Mouse (Mus musculus) CH12.LX (cell line): ENCODE measurements around the gene Wnt5b. TPM values are rescaled to one million over a fixed set of nuclear protein-coding genes. Genes with fewer than 3 reads are reported as not detected.
A peak's percentile ranks its signal among the peaks of the same experiment; 100 is the strongest.

Experiments used
- DNase-seq: peaks from one replicate; pipeline ENCODE4 v3.0.0-alpha.2; 2013; ENCODE audit errors: extremely low read depth
- H3K27ac ChIP-seq: 2 replicates; pipeline ENCODE4 v1.5.1; 2012; ENCODE audit warnings: low read depth, mild to moderate bottlenecking, control low read depth, moderate library complexity; ENCODE audit not compliant: insufficient read depth
- H3K27me3 ChIP-seq: replicated peaks from 2 replicates; pipeline ENCODE3; 2012; ENCODE audit warnings: inconsistent platforms
- H3K36me3 ChIP-seq, 2 experiments: replicated peaks in 1 of 2; 2 replicates each; pipeline versions ENCODE3 to v1.6.1; 2012; ENCODE audit warnings: inconsistent platforms in 1 of 2, low read length in 1 of 2, mild to moderate bottlenecking in 1 of 2, mixed read lengths in 1 of 2, moderate library complexity in 1 of 2; ENCODE audit not compliant: control insufficient read depth in 1 of 2, insufficient read depth in 1 of 2
- H3K4me1 ChIP-seq, 2 experiments: 2 replicates each; pipeline ENCODE4 v1.6.1; 2012; ENCODE audit warnings: inconsistent platforms in 1 of 2, moderate library complexity in 1 of 2; ENCODE audit not compliant: insufficient read depth in 2 of 2, control insufficient read depth in 1 of 2
- H3K4me2 ChIP-seq: 2 replicates; pipeline ENCODE4 v1.6.1; 2012; ENCODE audit warnings: low read depth, mild to moderate bottlenecking, control low read depth; ENCODE audit not compliant: poor library complexity, insufficient read depth, severe bottlenecking
- H3K4me3 ChIP-seq, 3 experiments: fragments of 150-350 bp in 1 of 3; sonication (generic) in 1 of 3; replicated peaks in 1 of 3; 2 replicates each; pipeline versions ENCODE3 to v1.5.1; 2011 to 2012; ENCODE audit warnings: low read depth in 2 of 3, low read length in 2 of 3, mild to moderate bottlenecking in 2 of 3, moderate library complexity in 2 of 3, control low read depth in 1 of 3, improper control_type of control experiment in 1 of 3, inconsistent platforms in 1 of 3, mixed read lengths in 1 of 3; ENCODE audit not compliant: poor library complexity in 1 of 3
- H3K79me2 ChIP-seq: replicated peaks from 2 replicates; pipeline ENCODE4 v1.6.1; 2012; ENCODE audit warnings: mild to moderate bottlenecking, moderate library complexity; ENCODE audit not compliant: control insufficient read depth, poor library complexity, insufficient read depth, severe bottlenecking; ENCODE audit errors: extremely low read depth
- H3K9ac ChIP-seq: 2 replicates; pipeline ENCODE4 v1.6.1; 2012; ENCODE audit warnings: low read depth, mild to moderate bottlenecking, control low read depth, moderate library complexity; ENCODE audit not compliant: insufficient read depth
- H3K9me3 ChIP-seq: replicated peaks from 2 replicates; pipeline ENCODE3; 2012; ENCODE audit warnings: low read length, inconsistent platforms, mixed read lengths
- BHLHE40 ChIP-seq: IDR thresholded peaks from 2 replicates; pipeline ENCODE4 v1.6.1; 2011; ENCODE audit warnings: mild to moderate bottlenecking, low read depth, low read length, improper control_type of control experiment
- CHD2 ChIP-seq: IDR thresholded peaks from 2 replicates; pipeline ENCODE4 v1.6.1; 2011; ENCODE audit warnings: low read length, improper control_type of control experiment
- CTCF ChIP-seq, 2 experiments: IDR thresholded peaks in 1 of 2; conservative IDR thresholded peaks in 1 of 2; 2 replicates each; pipeline ENCODE4 v1.5.1; 2011 to 2012; ENCODE audit warnings: low read depth in 2 of 2, low read length in 2 of 2, improper control_type of control experiment in 1 of 2, inconsistent platforms in 1 of 2, mild to moderate bottlenecking in 1 of 2, moderate library complexity in 1 of 2
- E2F4 ChIP-seq: IDR thresholded peaks from 2 replicates; pipeline ENCODE4 v1.6.1; 2011; ENCODE audit warnings: low read depth, low read length, improper control_type of control experiment; ENCODE audit not compliant: insufficient replicate concordance
- ELF1 ChIP-seq: IDR thresholded peaks from 2 replicates; pipeline ENCODE4 v1.6.1; 2014; ENCODE audit warnings: low read depth, mild to moderate bottlenecking, inconsistent platforms, low read length, improper control_type of control experiment
- ETS1 ChIP-seq: conservative IDR thresholded peaks from 2 replicates; pipeline ENCODE4 v1.6.1; 2012; ENCODE audit warnings: low read depth, mild to moderate bottlenecking, inconsistent platforms, low read length, improper control_type of control experiment, moderate library complexity
- GABPA ChIP-seq: IDR thresholded peaks from 2 replicates; pipeline ENCODE4 v1.6.1; 2012; ENCODE audit warnings: low read depth, low read length, improper control_type of control experiment, inconsistent platforms; ENCODE audit not compliant: insufficient replicate concordance
- JUN ChIP-seq: IDR thresholded peaks from 2 replicates; pipeline ENCODE4 v1.6.1; 2011; ENCODE audit warnings: low read depth, mild to moderate bottlenecking, low read length, improper control_type of control experiment, moderate library complexity; ENCODE audit not compliant: insufficient read depth
- KAT2A ChIP-seq: IDR thresholded peaks from 2 replicates; pipeline ENCODE4 v1.6.1; 2012; ENCODE audit warnings: low read length, improper control_type of control experiment, inconsistent platforms; ENCODE audit not compliant: insufficient replicate concordance
- MEF2A ChIP-seq: IDR thresholded peaks from 2 replicates; pipeline ENCODE4 v1.6.1; 2014; ENCODE audit warnings: low read depth, mild to moderate bottlenecking, inconsistent platforms, low read length, improper control_type of control experiment, borderline replicate concordance
- MYC ChIP-seq: IDR thresholded peaks from 2 replicates; pipeline ENCODE4 v1.6.1; 2011; ENCODE audit warnings: low read depth, mild to moderate bottlenecking, improper control_type of control experiment, low read length
- NELFE ChIP-seq: IDR thresholded peaks from 2 replicates; pipeline ENCODE4 v1.6.1; 2011; ENCODE audit warnings: low read depth, low read length, improper control_type of control experiment
- PAX5 ChIP-seq: IDR thresholded peaks from 2 replicates; pipeline ENCODE4 v1.6.1; 2012; ENCODE audit warnings: low read length, inconsistent platforms, mixed read lengths
- POLR2AphosphoS2 ChIP-seq: IDR thresholded peaks from 2 replicates; pipeline ENCODE4 v1.6.1; 2011; ENCODE audit warnings: low read depth, low read length, improper control_type of control experiment
- RAD21 ChIP-seq: IDR thresholded peaks from 2 replicates; pipeline ENCODE4 v1.6.1; 2011; ENCODE audit warnings: low read depth, mild to moderate bottlenecking, low read length, improper control_type of control experiment, moderate library complexity
- SIN3A ChIP-seq: IDR thresholded peaks from 2 replicates; pipeline ENCODE4 v1.6.1; 2012; ENCODE audit warnings: low read length, improper control_type of control experiment, inconsistent platforms
- SMC3 ChIP-seq: IDR thresholded peaks from 2 replicates; pipeline ENCODE4 v1.6.1; 2011; ENCODE audit warnings: low read depth, low read length, improper control_type of control experiment
- TBP ChIP-seq: conservative IDR thresholded peaks from 2 replicates; pipeline ENCODE4 v1.6.1; 2011; ENCODE audit warnings: low read depth, low read length, improper control_type of control experiment
- UBTF ChIP-seq: IDR thresholded peaks from 2 replicates; pipeline ENCODE4 v1.6.1; 2012; ENCODE audit warnings: low read depth, mild to moderate bottlenecking, inconsistent platforms, low read length, improper control_type of control experiment, moderate library complexity
- USF1 ChIP-seq: IDR thresholded peaks from 2 replicates; pipeline ENCODE4 v1.6.1; 2014; ENCODE audit warnings: low read depth, mild to moderate bottlenecking, inconsistent platforms, low read length, improper control_type of control experiment
- ZC3H11A ChIP-seq: IDR thresholded peaks from 2 replicates; pipeline ENCODE4 v1.6.1; 2012; ENCODE audit warnings: low read depth, mild to moderate bottlenecking, inconsistent platforms, low read length, improper control_type of control experiment
- ZKSCAN1 ChIP-seq: IDR thresholded peaks from 2 replicates; pipeline ENCODE4 v1.6.1; 2012; ENCODE audit warnings: low read depth, inconsistent platforms, low read length, improper control_type of control experiment, borderline replicate concordance
- ZMIZ1 ChIP-seq: IDR thresholded peaks from 2 replicates; pipeline ENCODE4 v1.6.1; 2012; ENCODE audit warnings: low read depth, mild to moderate bottlenecking, inconsistent platforms, low read length, improper control_type of control experiment
- dilution Hi-C: fragments of 300-500 bp; cut with MboI; formaldehyde crosslinking; loops from 2 replicates; pipeline ENCODE4 v1.14.3; 2020; ENCODE audit warnings: low sequenced_read_pairs; ENCODE audit not compliant: extremely low pct_unique_long_range_greater_than_20kb, extremely low pct_ligation_motif_present
- in situ Hi-C: fragments of 300-500 bp; cut with MboI; formaldehyde crosslinking; loops from 3 replicates; pipeline ENCODE4 v1.14.3; 2019; ENCODE audit warnings: low sequenced_read_pairs, low pct_ligation_motif_present, low pct_unique_long_range_greater_than_20kb, mixed read lengths
- polyA plus RNA-seq: library from polyadenylated mRNA; unstranded; fragments of >175 nt; gene quantifications from 2 replicates; pipeline ENCODE4 v1.2.1, GENCODE M21; 2012; ENCODE audit warnings: low read depth; ENCODE audit not compliant: insufficient read length
- total RNA-seq, 2 experiments: library from RNA; depleted of rRNA; stranded (reverse); fragments of 300-350 nt in 1 of 2; fragments of >200 nt in 1 of 2; gene quantifications; 2 replicates each; pipeline ENCODE4 v1.2.3; 2012 to 2014

Wnt5b gene
- total and polyA plus RNA-seq, 3 experiments = 1.2 to 2.0 (median 1.5) TPM

GRCm38 (mm10) chr6:119470777-119471176 is 73.4 kb downstream of the Wnt5b start:
- in situ Hi-C loops = no loop called here
- H3K9me3 ChIP-seq = no peaks in the 10 kb centered on the region
- H3K4me2 ChIP-seq = no peak overlapping the region
- dilution Hi-C loops = no loop called here
- H3K4me1 ChIP-seq = peaks cover 7 to 14% of the 10 kb centered on the region in 2 experiments; a peak in 3 of 4 replicates
- no peaks in the 10 kb centered on the region for H3K79me2 ChIP-seq
- no peak overlapping the region for H3K4me3 ChIP-seq
- no peak for DNase-seq
- no peaks in the 10 kb centered on the region for H3K36me3 ChIP-seq
- no peak overlapping the region for H3K27ac ChIP-seq
- no peak overlapping the region for H3K9ac ChIP-seq
- no peak for TF ChIP-seq BHLHE40
- no peak for TF ChIP-seq E2F4
- TF ChIP-seq ETS1 = no peak
- TF ChIP-seq JUN = no peak
- no peak for TF ChIP-seq MEF2A
- no peak for TF ChIP-seq SIN3A
- TF ChIP-seq ZKSCAN1 = no peak
- TF ChIP-seq PAX5 = no peak
- no peak for TF ChIP-seq MYC
- no peak for TF ChIP-seq ZMIZ1
- TF ChIP-seq ZC3H11A = no peak
- no peak for TF ChIP-seq KAT2A
- no peak for TF ChIP-seq NELFE
- TF ChIP-seq POLR2AphosphoS2 = no peak
- TF ChIP-seq UBTF = no peak
- no peak for TF ChIP-seq GABPA
- TF ChIP-seq ELF1 = no peak
- no peak for TF ChIP-seq TBP
- H3K27me3 ChIP-seq = no peaks in the 10 kb centered on the region

GRCm38 (mm10) chr6:119467785-119468059 is 76.4 kb downstream of the Wnt5b start:
- no peaks in the 10 kb centered on the region for H3K79me2 ChIP-seq
- H3K4me1 ChIP-seq = peaks cover 4 to 11% of the 10 kb centered on the region in 2 experiments; a peak in 3 of 4 replicates
- H3K9ac ChIP-seq = no peak overlapping the region
- H3K4me3 ChIP-seq = no peak overlapping the region
- dilution Hi-C loops (no loop called here), in situ Hi-C loops (no loop called here)
- no peaks in the 10 kb centered on the region for H3K36me3 ChIP-seq
- peak; percentile 14 for DNase-seq
- TF ChIP-seq ETS1 (no peak), NELFE (no peak), SMC3 (peak; percentile 40), CTCF (conservative IDR thresholded peaks at IDR 0.05 in 1 of 2, IDR thresholded peaks at IDR 0.05 in 1 of 2; ENCODE audit: low read depth in 2 of 2, low read length in 2 of 2) (peak in 1 of 2 experiments; percentile 62; a peak in 2 of 4 replicates), USF1 (no peak), RAD21 (peak; percentile 65), KAT2A (no peak), CHD2 (no peak)
- no peak overlapping the region for H3K27ac ChIP-seq
- H3K9me3 ChIP-seq = no peaks in the 10 kb centered on the region
- H3K4me2 ChIP-seq = no peak overlapping the region
- no peaks in the 10 kb centered on the region for H3K27me3 ChIP-seq
